Mouse (Mus musculus): Measurements from ENCODE around the gene Triap1.
A peak's percentile ranks its signal among the peaks of the same experiment; 100 is the strongest.
"Not testable (repeated sequence)": the region's sequence is repeated elsewhere in the genome, so short reads cannot be mapped to it uniquely, and the experiment has no call there.

The Triap1 gene

DNA sequence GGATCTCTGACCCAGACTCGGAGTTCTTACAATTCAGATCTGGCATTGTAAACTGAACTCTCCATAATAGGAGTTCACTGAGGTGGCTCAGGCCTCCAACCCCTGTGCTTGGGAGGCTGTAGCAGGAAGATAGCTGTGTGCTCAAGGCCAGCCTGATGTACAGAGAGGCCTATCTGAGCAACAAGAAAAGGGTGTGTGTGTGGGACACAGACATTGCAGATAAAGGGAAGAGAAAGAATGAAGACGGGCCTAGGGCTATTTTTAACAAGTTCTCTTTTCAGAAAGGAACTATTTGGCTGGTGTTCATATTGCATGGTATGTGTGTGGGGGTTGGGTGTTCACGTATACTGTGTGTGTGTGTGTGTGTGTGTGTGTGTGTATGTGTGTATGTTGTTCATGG, 7.4 kb upstream of the Triap1 start:
- DNase-seq (ENCODE audit: low spot score), result no peak

DNA sequence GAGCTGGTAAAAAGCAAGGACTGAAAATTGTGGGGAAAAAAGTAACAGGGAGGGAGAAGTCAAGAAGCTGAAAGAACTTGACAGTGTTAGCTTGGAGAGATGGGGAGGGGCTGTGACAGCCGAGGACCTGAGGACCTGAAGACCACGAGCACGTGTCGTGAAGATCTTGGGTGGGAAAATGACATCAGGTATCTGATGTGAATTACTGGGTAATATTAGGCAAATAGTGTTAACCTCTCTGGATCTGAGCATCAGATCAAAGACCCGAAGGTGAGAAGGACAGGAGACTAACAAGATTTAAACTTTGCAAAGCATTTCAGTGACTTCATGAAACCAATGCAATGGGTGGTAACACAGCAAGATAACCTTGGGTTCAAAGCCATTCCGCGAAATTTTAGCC, 1.0 kb upstream of the Triap1 start:
- DNase-seq (ENCODE audit: low spot score), result no peak

- no peak for DNase-seq (ENCODE audit: low spot score)
These were observed 515 bp downstream of the Triap1 start for GRCm38 (mm10) chr5:115341314-115342165.

GRCm38 (mm10) chr5:115347564-115347963, 6.5 kb downstream of the Triap1 start:
- DNase-seq (ENCODE audit: low spot score), result peak; percentile 82

DNA sequence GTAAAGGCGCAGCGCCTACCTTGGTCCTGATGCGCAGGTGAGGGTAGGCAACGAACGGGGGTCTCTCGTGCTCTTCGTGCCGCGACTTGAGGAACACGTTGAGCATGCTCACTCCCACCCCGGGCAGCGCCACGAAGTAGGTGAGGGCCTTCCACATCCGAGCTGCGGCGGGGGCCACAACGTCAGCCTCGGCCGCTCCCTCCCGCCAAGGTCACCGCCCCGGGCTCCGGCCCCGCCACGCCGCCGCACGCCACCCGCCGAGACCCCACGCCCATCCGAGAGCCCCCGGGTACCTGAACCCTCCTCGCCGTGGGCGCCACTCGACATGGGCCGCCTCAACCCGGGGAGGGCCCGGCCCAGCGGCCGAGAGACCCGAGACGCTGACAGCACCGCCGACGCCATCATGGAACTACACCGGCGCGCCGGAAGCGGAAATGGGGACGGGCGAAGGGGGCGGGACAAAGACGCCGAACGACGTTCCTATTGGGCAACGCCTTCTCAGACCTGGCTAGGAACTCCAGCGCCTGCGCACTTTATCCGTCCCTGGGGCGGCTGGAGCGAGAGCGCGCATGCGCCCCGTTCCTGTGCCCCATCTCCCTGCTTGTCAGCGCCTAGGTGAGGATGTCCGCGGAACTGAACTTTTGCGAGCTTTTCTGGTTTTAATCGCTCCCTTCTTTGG, 7.7 kb downstream of the Triap1 start, which contains the start of gene Cox6a1:
TSS of gene Cox6a1 (minus strand) at position 436 of the 679 bp plus-strand sequence.
- peak; percentile 98 for DNase-seq (ENCODE audit: low spot score)

DNA sequence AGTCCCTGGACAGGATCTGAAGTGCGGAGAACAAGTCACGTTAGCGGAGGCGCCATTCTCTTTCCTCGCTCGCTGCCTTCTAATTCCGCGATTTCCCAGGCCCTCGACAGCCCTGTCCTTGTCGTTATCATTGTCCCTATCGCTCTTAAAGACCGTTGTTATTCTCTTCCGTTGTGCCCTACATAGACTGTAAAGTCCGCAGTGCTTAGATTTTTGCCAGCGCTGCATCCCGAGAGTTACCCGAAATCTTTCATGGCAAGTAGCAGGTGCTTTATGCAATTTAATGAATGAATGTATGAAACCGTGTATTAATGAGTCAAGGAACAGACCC, 8.2 kb downstream of the Triap1 start:
- DNase-seq (ENCODE audit: low spot score), result no peak

- no peak for DNase-seq (ENCODE audit: low spot score)
These were observed 10.3 kb downstream of the Triap1 start for GRCm38 (mm10) chr5:115351348-115351747.

GRCm38 (mm10) chr5:115355070-115355469, 14.0 kb downstream of the Triap1 start:
- no peak for DNase-seq (ENCODE audit: low spot score)

GRCm38 (mm10) chr5:115358872-115359271, 17.8 kb downstream of the Triap1 start:
- DNase-seq (ENCODE audit: low spot score), result peak; percentile 85

GRCm38 (mm10) chr5:115359438-115359837, 18.4 kb downstream of the Triap1 start:
- no peak for DNase-seq (ENCODE audit: low spot score)

DNA sequence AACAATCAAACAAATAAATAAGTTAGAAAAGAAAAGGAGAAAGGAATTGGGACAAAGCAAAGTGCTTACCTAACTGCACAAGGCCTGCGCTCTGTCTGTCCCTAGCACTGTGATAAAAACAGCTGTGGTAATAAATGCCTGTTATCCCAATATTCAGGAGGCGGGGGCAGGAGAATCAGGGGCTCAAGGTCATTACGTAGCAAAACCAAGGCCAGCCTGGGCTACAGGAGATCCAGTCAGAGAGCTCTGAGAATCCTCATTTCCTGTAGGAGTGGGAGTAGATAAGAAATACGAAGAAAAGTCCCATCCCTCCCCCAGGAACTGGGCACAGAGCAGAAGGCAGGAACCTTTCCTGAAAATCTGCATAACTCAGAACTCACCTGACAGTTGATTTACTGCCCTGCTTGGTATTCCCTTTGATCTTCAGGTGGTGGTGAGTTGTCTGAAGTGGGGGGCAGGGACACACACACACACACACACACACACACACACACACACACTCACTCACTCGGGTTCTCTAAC, 18.9 kb downstream of the Triap1 start:
- no peak for DNase-seq (ENCODE audit: low spot score)

DNA sequence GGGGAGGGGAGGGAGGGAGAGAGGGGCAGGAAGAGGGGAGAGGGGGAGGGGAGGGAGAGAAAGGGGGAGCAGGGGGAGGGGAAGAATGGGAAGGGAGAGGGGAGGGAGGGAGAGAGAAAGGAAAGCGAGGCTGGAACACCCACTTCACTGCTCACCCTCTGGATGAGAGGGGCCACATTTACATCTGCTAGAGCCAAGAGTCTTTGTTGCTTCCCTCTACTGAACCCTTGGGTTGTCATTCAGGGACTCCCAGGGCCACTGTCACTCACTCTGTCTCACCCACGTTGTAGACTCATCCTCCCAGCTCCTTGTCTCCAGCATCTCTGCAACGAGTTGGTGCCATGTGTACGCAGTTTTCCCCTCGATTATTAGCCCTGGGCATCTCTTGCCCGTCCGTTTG, 21.2 kb downstream of the Triap1 start:
- no peak for DNase-seq (ENCODE audit: low spot score)

GRCm38 (mm10) chr5:115362819-115363714, 22.0 kb downstream of the Triap1 start:
- DNase-seq (ENCODE audit: low spot score), result no peak

- DNase-seq (ENCODE audit: low spot score), result no peak
These were observed 23.8 kb downstream of the Triap1 start for GRCm38 (mm10) chr5:115364782-115365181.

DNA sequence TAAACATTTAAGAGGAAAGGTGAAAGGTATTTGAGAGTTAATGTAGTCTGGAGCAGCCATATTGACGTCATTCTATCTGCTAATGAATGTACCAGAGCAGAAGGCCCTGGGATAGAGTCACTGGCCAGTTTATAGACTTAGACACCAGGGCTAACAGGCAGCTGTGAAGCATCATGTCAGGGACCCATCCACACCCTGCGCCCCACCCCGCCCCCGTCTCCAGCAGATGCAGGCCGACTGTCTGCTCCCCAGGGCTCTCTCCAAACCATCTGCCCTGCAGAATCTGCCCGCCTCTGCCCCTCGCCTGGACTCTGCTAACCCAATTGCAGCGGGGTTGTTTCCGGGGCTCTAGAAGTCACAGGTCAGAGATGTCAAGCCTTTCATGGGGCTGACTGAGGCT, 30.7 kb downstream of the Triap1 start:
- peak; percentile 89 for DNase-seq (ENCODE audit: low spot score)

DNA sequence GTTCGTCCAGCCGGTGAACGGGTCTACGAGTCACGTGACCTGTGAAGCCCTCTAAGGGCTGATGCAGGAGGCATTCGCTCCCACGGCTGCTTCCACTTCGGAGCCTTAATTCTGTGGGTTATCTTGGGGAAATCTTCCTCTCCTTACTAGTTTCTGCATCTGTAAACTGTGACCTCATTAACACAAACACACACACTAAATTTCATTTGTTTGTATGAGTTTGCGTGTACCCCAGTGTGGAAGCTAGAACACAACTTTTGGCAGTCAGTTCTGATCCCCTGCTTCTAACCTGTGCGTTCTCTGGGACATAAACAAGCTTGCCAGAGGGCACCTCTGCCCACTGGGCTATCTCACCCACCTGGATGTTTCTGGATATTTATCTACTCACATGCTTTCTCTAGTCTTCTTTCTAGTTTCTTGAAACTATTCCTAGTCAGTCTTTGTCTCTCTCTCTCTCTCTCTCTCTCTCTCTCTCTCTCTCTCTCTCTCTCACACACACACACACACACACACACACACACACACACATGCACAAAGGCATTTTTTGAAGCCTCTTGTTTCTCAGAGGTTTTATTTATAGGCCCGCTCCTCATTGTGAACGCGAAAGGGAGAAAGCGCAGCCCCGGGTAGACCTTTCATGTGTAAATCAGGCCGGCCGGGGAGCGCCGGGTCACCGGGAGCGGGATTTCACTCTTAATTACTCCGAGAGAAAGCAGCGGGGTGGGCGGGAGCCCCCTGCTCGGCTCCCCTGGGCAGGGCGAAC, 32.6 kb downstream of the Triap1 start:
- DNase-seq (ENCODE audit: low spot score), result no peak

GRCm38 (mm10) chr5:115374204-115374820, 33.3 kb downstream of the Triap1 start:
- no peak for DNase-seq (ENCODE audit: low spot score)

GRCm38 (mm10) chr5:115375436-115375835, 34.4 kb downstream of the Triap1 start:
- no peak for DNase-seq (ENCODE audit: low spot score)

DNA sequence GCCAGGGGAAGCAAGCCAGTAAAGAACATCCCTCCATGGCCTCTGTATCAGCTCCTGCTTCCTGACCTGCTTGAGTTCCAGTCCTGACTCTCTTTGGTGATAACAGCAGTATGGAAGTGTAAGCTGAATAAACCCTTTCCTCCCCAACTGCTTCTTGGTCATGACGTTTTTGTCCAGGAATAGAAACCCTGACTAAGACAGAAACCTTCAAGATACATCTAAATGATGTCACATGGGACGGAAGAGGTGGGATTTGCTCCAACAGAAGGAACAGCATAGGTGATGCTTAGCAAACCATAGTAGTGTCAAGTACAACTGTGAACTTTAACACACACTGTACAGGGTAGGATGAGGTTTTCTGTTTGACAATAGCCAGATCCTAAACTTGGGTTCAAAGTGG, 37.9 kb downstream of the Triap1 start:
- not testable (repeated sequence) for DNase-seq (ENCODE audit: low spot score)

- DNase-seq (ENCODE audit: low spot score), result no peak
These were observed 50.9 kb downstream of the Triap1 start for GRCm38 (mm10) chr5:115391935-115392334.

- DNase-seq (ENCODE audit: low spot score), result no peak
These were observed 51.9 kb downstream of the Triap1 start for GRCm38 (mm10) chr5:115392969-115393368.
